Mouse (Mus musculus): ENCODE measurements around the gene Lat. TPM values are rescaled to one million over a fixed set of nuclear protein-coding genes. Genes with fewer than 3 reads are reported as not detected.

Gene Lat
- polyA plus RNA-seq, 1 experiment from 2014 or later: 0.95 TPM

GRCm38 (mm10) chr7:126368367-126368766 is 1.0 kb downstream of the Lat start:
- no peaks in the 10 kb centered on the region for H3K27me3 ChIP-seq
- in situ Hi-C loops (cut with MboI; ENCODE audit: low pct_unique_long_range_greater_than_20kb): no loop called here
- ChIA-PET POLR2A (interaction anchor here (0.6 kb wide), 1 partner anchor 15 kb away, joined by 4 read pairs; no protein-coding TSS in a partner anchor), CTCF (no interaction called here)
- ATAC-seq: no peak
- no peak for TF ChIP-seq CTCF (IDR thresholded peaks at IDR 0.05)
- no peak for DNase-seq (ENCODE audit: low read depth, low spot score)

DNA sequence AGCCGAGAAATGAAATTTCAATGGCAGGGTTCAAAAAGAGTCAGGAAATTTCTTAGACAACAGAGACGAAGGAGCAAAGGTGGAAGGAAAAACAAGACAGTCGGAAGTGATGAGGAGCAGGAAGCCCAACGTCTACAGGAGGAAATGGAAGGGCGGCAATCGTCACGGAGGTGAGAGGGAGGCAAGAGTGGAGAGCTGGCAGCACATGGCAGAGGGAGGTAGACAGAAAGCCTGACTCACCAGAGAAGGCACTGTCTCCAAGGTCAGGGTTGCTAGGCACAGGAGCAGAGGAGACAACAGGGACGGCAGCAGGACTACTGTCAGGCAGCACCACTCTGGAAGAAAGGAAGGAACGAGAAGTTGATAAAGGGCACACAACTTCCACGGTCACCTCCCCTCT is 1.7 kb downstream of the Lat start:
- in situ Hi-C loops (cut with MboI; ENCODE audit: low pct_unique_long_range_greater_than_20kb): no loop called here
- CTCF ChIA-PET: no interaction called here

GRCm38 (mm10) chr7:126363038-126363437 is 6.3 kb downstream of the Lat start:
- H3K27me3 ChIP-seq: no peaks in the 10 kb centered on the region
- TF ChIP-seq CTCF (IDR thresholded peaks at IDR 0.05): no peak
- ATAC-seq: no peak
- in situ Hi-C loops (cut with MboI; ENCODE audit: low pct_unique_long_range_greater_than_20kb): no loop called here
- ChIA-PET POLR2A (no interaction called here), CTCF (no interaction called here)
- DNase-seq (ENCODE audit: low read depth, low spot score): no peak

More for the DNA sequence above, 1.7 kb downstream of the Lat start:
- POLR2A ChIA-PET: no interaction called here
- no peak for ATAC-seq
- H3K27me3 ChIP-seq: no peaks in the 10 kb centered on the region
- no peak for DNase-seq (ENCODE audit: low read depth, low spot score)
- TF ChIP-seq CTCF (IDR thresholded peaks at IDR 0.05): no peak

DNA sequence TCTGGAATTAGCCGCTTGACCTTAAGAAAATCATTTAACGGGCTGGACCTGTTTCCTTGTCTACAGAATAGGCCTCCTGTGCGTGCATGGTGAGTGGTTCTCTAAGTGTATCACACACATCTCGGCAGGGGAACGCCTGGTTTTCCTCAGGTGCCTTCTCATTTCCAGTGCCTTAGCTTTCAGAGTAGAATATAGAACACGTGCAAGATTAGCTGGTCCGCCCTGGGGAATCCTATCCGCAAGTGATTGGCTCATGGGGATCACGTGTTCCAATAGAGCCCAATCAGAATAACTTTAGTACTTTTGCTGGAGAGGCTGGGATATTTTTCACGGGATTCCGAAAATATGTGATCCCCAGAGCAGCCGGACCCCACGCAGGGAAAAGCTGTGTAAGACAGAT is 10.3 kb downstream of the Lat start:
- POLR2A ChIA-PET: no interaction called here
- ATAC-seq: no peak

DNA sequence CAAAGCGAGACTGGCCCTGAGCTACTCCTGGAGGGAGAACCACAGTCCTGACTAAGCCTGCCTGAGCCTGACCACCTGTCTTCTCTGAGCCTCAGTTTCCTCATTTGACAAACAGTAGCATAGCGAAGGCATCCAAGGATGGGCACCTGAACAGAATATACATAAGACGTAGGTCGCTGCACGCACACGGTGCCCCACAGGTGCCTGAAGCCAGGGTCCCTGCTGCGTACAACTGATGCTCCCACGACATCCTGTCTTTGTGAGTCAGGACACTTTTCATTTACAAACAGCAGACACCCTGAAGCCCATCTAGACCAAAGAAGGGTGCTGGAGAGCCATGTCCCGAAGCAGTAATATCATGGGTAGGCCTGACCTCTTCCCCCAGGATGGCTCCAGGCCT is 11.0 kb downstream of the Lat start:
- no peak for ATAC-seq
- ChIA-PET POLR2A (no interaction called here), CTCF (interaction anchor here (1.6 kb wide), 1 partner anchor 19 kb away, joined by 3 read pairs; the partner anchor contains the start of gene Spns1)
- in situ Hi-C loops (cut with MboI; ENCODE audit: low pct_unique_long_range_greater_than_20kb): no loop called here
- no peak for TF ChIP-seq CTCF (IDR thresholded peaks at IDR 0.05)
- no peak for DNase-seq (ENCODE audit: low read depth, low spot score)
- no peaks in the 10 kb centered on the region for H3K27me3 ChIP-seq

More for the DNA sequence above, 10.3 kb downstream of the Lat start:
- H3K27me3 ChIP-seq: no peaks in the 10 kb centered on the region
- in situ Hi-C loops (cut with MboI; ENCODE audit: low pct_unique_long_range_greater_than_20kb): no loop called here
- CTCF ChIA-PET: interaction anchor here (1.0 to 1.4 kb wide), 3 partner anchors 9 to 33 kb away, joined by 3 to 5 read pairs (median 3); partner anchors contain the start of gene Spns1
- no peak for TF ChIP-seq CTCF (IDR thresholded peaks at IDR 0.05)
- no peak for DNase-seq (ENCODE audit: low read depth, low spot score)

DNA sequence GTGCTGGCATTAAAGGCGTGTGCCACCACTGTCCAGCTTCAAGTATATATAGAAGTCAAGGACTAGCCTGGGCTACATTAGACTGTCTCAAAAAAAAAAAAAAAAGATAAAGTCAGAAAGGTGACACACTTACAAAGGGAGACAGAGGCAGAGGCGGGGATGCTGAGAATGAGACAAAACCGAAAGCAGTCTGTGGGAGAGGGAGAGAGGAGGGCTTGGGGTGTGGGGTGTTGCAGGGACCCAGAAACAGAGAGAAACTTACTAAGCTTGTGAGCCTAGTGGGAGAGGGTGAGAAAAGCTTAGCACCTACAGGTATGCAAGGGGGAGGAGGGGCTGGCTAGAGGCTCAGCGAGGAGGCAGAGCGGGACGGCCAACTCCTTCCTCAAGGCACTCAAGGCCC is 11.5 kb downstream of the Lat start:
- TF ChIP-seq CTCF (IDR thresholded peaks at IDR 0.05): no peak
- ATAC-seq (no peak), DNase-seq (ENCODE audit: low read depth, low spot score) (no peak)
- ChIA-PET CTCF (interaction anchor here (1.6 kb wide), 1 partner anchor 19 kb away, joined by 3 read pairs; the partner anchor contains the start of gene Spns1), POLR2A (no interaction called here)
- H3K27me3 ChIP-seq: no peaks in the 10 kb centered on the region
- in situ Hi-C loops (cut with MboI; ENCODE audit: low pct_unique_long_range_greater_than_20kb): no loop called here

DNA sequence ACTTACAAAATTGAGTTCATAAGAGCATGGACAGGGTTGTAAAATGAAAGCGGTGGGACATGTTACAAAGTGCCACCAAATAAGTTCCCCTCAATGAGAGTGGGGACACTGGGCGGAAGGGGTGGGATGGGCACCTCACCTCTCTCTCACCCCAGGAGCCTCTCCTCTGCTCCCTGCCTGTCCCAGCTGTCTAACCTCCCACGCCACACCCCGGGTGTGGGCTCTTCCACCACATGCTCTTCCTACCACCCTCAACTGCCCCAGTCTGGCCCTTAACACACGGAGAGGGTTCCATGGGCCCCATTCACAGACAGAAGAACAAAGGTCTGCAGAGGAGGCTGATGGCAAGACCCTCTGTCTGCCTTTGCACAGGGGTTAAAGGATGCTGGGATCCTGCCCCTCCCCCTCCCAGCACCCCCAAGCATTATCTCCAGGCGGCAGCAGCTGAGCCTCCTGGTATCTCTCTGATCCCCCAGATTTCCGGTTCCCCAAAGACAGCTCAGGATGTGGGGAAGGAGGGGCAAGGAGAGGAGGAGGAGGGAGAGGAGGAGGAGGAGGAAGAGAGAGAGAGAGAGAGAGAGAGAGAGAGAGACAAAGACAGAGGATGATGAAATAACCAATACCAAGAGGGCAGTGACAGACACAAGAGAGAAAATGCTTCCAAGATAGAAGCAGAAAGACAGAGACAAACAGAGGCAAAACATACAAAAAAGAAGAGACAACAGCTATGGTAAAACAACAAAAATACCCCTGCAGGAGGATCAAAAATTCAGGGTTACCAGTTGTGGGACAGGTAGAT is 12.4 kb downstream of the Lat start:
- ATAC-seq (no peak), DNase-seq (ENCODE audit: low read depth, low spot score) (no peak)
- ChIA-PET CTCF (interaction anchor here (0.6 to 1.6 kb wide), 2 partner anchors 20 to 837 kb away, joined by 3 read pairs; partner anchors contain the start of gene Spns1), POLR2A (no interaction called here)
- in situ Hi-C loops (cut with MboI; ENCODE audit: low pct_unique_long_range_greater_than_20kb): no loop called here
- TF ChIP-seq CTCF (IDR thresholded peaks at IDR 0.05): no peak
- H3K27me3 ChIP-seq: no peaks in the 10 kb centered on the region

DNA sequence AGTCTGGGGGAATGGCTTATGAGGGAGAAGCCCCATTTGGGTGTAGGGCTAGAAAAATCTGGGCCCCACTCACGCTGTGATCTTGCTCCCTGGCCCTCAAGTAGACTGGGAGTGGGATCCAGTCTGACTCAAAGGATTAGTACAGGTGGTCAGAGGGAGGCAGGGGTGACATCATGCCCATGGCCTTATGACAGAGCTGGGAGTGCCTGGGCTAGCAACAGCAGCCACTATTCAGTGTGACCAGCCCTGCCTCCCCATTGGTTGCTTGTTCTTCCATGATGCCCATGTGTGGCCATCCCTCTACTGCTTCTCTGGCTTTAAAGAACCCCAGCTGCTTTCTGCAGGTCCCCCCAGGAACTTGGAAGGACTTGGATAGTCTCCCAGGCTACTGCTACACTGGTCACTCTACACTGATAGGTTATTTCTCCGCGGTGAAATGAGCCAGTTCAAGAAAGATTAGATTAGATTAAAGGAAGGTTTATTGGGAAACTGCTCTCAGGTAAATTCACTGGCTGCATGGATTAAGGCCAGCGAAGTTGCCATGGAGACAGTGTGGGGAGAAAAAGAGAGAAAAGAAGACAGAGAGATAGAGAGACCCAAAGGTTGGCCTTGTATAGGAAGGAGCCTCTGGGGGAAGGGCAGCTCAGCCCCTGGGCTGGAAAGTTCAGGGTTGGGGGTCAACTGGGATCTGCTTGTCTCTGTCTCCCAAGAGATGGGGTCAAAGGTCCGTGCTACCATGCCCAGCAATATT is 13.3 kb downstream of the Lat start:
- H3K27me3 ChIP-seq: no peaks in the 10 kb centered on the region
- ChIA-PET POLR2A (no interaction called here), CTCF (interaction anchor here (1.9 kb wide), 1 partner anchor 21 kb away, joined by 7 read pairs; the partner anchor contains the start of gene Spns1)
- ATAC-seq (no peak), DNase-seq (ENCODE audit: low read depth, low spot score) (no peak)
- no peak for TF ChIP-seq CTCF (IDR thresholded peaks at IDR 0.05)
- in situ Hi-C loops (cut with MboI; ENCODE audit: low pct_unique_long_range_greater_than_20kb): no loop called here

DNA sequence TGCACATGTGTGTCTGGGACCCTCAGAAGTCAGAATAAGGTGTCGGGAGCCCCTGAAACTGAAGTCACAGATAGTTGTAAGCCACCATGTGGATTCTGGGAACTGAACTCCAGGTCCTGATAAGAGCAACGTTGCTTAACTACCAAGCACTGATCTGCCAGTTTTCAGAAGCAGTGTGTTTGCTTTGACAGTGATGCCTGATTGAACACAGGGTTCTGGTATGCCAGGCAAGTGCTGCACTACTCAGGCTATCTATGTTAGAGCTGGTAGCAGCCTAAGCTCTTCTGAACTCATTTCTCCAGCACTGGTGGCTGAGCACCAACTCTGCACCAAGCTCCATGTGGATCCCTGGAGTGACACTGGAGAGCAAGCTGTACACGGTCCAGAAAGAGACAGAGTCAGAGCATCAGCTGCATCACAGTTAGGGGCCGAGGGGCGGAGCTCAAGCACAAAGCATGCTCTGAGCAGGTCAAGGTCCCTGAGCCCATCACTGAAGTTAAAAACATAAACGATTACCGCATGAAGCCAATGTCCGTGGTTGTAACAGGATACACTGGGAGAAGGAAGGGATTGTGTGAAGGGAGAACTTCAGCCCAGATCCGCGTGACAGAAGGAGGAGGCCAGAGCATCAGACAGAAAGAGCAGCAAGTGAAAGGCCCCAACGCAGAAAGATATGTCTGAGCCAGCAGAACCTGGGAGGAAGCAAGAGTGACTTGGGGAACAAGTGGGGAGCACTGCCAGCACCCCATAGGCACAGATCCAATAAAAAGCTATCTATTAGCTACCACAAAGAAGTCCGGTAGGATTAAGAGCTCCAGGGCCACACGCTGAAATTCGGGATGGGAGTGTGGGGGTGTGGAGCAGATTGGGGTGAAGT is 14.4 kb downstream of the Lat start:
- in situ Hi-C loops (cut with MboI; ENCODE audit: low pct_unique_long_range_greater_than_20kb): no loop called here
- peaks cover 3% of the 10 kb centered on the region for H3K27me3 ChIP-seq
- DNase-seq (ENCODE audit: low read depth, low spot score) (no peak), ATAC-seq (no peak)
- ChIA-PET CTCF (interaction anchor here (1.9 kb wide), 1 partner anchor 22 kb away, joined by 7 read pairs; the partner anchor contains the start of gene Spns1), POLR2A (no interaction called here)
- no peak for TF ChIP-seq CTCF (IDR thresholded peaks at IDR 0.05)

DNA sequence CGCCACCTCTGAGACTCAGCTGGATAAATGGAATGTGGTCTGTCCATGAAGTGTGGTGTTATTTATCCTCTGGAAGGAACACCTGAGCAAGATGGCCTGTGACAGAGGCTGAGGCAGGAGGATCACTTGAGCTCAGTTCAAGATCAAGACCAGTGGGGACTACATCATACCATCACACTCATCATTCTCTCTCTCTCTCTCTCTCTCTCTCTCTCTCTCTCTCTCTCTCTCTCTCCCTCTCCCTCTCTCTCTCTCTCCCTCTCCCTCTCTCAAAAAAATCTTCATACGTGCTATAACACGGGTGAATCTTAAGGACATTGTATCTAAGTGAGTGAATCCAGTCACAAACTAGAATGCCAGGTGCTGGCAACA is 15.4 kb downstream of the Lat start:
- ATAC-seq: no peak
- no peak for DNase-seq (ENCODE audit: low read depth, low spot score)
- CTCF ChIA-PET: interaction anchor here (1.9 kb wide), 1 partner anchor 23 kb away, joined by 7 read pairs; the partner anchor contains the start of gene Spns1
- no peak for TF ChIP-seq CTCF (IDR thresholded peaks at IDR 0.05)
- peaks cover 4% of the 10 kb centered on the region for H3K27me3 ChIP-seq
- in situ Hi-C loops (cut with MboI; ENCODE audit: low pct_unique_long_range_greater_than_20kb): no loop called here
- POLR2A ChIA-PET: interaction anchor here (0.7 kb wide), 2 partner anchors 14 to 108 kb away, joined by 3 to 4 read pairs; no protein-coding TSS in a partner anchor
